Mouse (Mus musculus): Measurements from ENCODE around the gene Nxph1. TPM values are rescaled to one million over a fixed set of nuclear protein-coding genes. Genes with fewer than 3 reads are reported as not detected.
A peak's percentile ranks its signal among the peaks of the same experiment; 100 is the strongest.

The Nxph1 gene
- 1 to 10 TPM in 1 of 2 experiments, not detected in 1; 1.3 TPM for total RNA-seq (2021)
- long read RNA-seq, experiment 1 = 0 reads
- long read RNA-seq, experiment 2 = 0 reads

GRCm38 (mm10) chr6:8948131-8948470 lies at the start of gene Nxph1:
Gene Nxph1 (plus strand): TSS chr6:8948431.
- DNase-seq = no peak

GRCm38 (mm10) chr6:8900021-8900728 lies 48.1 kb upstream of the Nxph1 start:
- no peak for DNase-seq

- DNase-seq = no peak
Observed at GRCm38 (mm10) chr6:8900729-8901122, 47.5 kb upstream of the Nxph1 start.

GRCm38 (mm10) chr6:8907917-8908316 lies 40.3 kb upstream of the Nxph1 start:
- no peak for DNase-seq

- DNase-seq = no peak
Observed at GRCm38 (mm10) chr6:8913404-8913803, 34.8 kb upstream of the Nxph1 start.

GRCm38 (mm10) chr6:8914682-8915081 lies 33.5 kb upstream of the Nxph1 start:
- DNase-seq = no peak

GRCm38 (mm10) chr6:8924481-8924880 lies 23.8 kb upstream of the Nxph1 start:
- DNase-seq = peak; percentile 13 to 41

GRCm38 (mm10) chr6:8935241-8935640 lies 13.0 kb upstream of the Nxph1 start:
- DNase-seq = no peak

- DNase-seq = peak; percentile 32 to 68
Observed at GRCm38 (mm10) chr6:8935705-8936104, 12.5 kb upstream of the Nxph1 start.

- DNase-seq = no peak
Observed at GRCm38 (mm10) chr6:8936168-8936567, 12.1 kb upstream of the Nxph1 start.

- peak; percentile 85 to 87 for DNase-seq
Observed at GRCm38 (mm10) chr6:8948471-8949411, 510 bp downstream of the Nxph1 start.

- DNase-seq = peak; percentile 24 to 45
Observed at GRCm38 (mm10) chr6:8949665-8950201, 1.5 kb downstream of the Nxph1 start.

- DNase-seq = no peak
Observed at GRCm38 (mm10) chr6:8950611-8951325, 2.5 kb downstream of the Nxph1 start.

- DNase-seq = peak; percentile 65 to 70
Observed at GRCm38 (mm10) chr6:8951326-8951695, 3.1 kb downstream of the Nxph1 start.

- DNase-seq = no peak
Observed at GRCm38 (mm10) chr6:8951884-8952590, 3.8 kb downstream of the Nxph1 start.

- no peak for DNase-seq
Observed at GRCm38 (mm10) chr6:8955817-8956529, 7.7 kb downstream of the Nxph1 start.

- no peak for DNase-seq
Observed at GRCm38 (mm10) chr6:8956743-8957528, 8.7 kb downstream of the Nxph1 start.

GRCm38 (mm10) chr6:8957529-8957887 lies 9.3 kb downstream of the Nxph1 start:
- peak; percentile 76 to 79 for DNase-seq

- peak; percentile 35 to 55 for DNase-seq
Observed at GRCm38 (mm10) chr6:8958081-8958919, 10.1 kb downstream of the Nxph1 start.
